Mouse (Mus musculus) limb, embryonic 14.5 days (tissue): Measurements from ENCODE around the gene Zfp131. TPM values are rescaled to one million over a fixed set of nuclear protein-coding genes. Genes with fewer than 3 reads are reported as not detected.
"Not testable (repeated sequence)": the region's sequence is repeated elsewhere in the genome, so short reads cannot be mapped to it uniquely, and the experiment has no call there.

Source experiments
- ATAC-seq: fragments of 200-750 bp; cut with Nextera tagmentation; 2 replicates; pipeline ENCODE4 v1.8.0; 2017; ENCODE audit warnings: low read depth, moderate number of reproducible peaks, moderate TSS enrichment; ENCODE audit not compliant: low FRiP score
- DNase-seq: peaks from one replicate; pipeline ENCODE4 v3.0.0-alpha.2; 2015; ENCODE audit warnings: low spot score
- H3K27ac ChIP-seq: fragments of 300-500 bp; sonication (generic); replicated peaks from 2 replicates; pipeline ENCODE4 v1.5.1; 2014; ENCODE audit warnings: low read depth, mild to moderate bottlenecking, low read length, moderate library complexity, mixed read lengths
- H3K27me3 ChIP-seq: fragments of 300-500 bp; sonication (generic); 2 replicates; pipeline ENCODE4 v1.6.1; 2014; ENCODE audit warnings: low read length, mixed read lengths; ENCODE audit not compliant: control insufficient read depth, insufficient read depth
- H3K36me3 ChIP-seq: fragments of 300-500 bp; sonication (generic); 2 replicates; pipeline ENCODE4 v1.6.1; 2014; ENCODE audit warnings: mild to moderate bottlenecking, low read length, moderate library complexity, mixed read lengths; ENCODE audit not compliant: control insufficient read depth, insufficient read depth
- H3K4me1 ChIP-seq: fragments of 300-500 bp; sonication (generic); 2 replicates; pipeline ENCODE4 v1.6.1; 2014; ENCODE audit warnings: antibody characterized with exemption, low read length, mixed read lengths; ENCODE audit not compliant: control insufficient read depth, insufficient read depth
- H3K4me2 ChIP-seq: fragments of 300-500 bp; sonication (generic); replicated peaks from 2 replicates; pipeline ENCODE4 v1.6.1; 2014; ENCODE audit warnings: low read depth, mild to moderate bottlenecking, low read length, moderate library complexity; ENCODE audit not compliant: severe bottlenecking
- H3K4me3 ChIP-seq: fragments of 300-500 bp; sonication (generic); replicated peaks from 2 replicates; pipeline ENCODE4 v1.5.1; 2014; ENCODE audit warnings: low read length
- H3K9ac ChIP-seq: fragments of 300-500 bp; sonication (generic); 2 replicates; pipeline ENCODE4 v1.6.1; 2014; ENCODE audit warnings: mild to moderate bottlenecking, low read depth, low read length, moderate library complexity; ENCODE audit not compliant: severe bottlenecking
- H3K9me3 ChIP-seq: fragments of 300-500 bp; sonication (generic); 2 replicates; pipeline ENCODE4 v1.6.1; 2016; ENCODE audit warnings: low read length; ENCODE audit not compliant: control insufficient read depth
- POLR2A ChIP-seq: fragments of 200-500 bp; IDR thresholded peaks from 2 replicates; pipeline ENCODE4 v1.8.0; 2012; ENCODE audit warnings: inconsistent platforms, mild to moderate bottlenecking, moderate library complexity, borderline replicate concordance; ENCODE audit not compliant: insufficient read depth, insufficient read length; ENCODE audit errors: extremely low read depth
- WGBS: fragments of 180-500 bp; shearing (Covaris S2); extraction: QIAGEN DNeasy Blood & Tissue Kit; methylation state at CpG from one replicate; pipeline ENCODE4 v1.1.7; 2014; 5-methylcytosine and 5-hydroxymethylcytosine counted together
- polyA plus RNA-seq, 2 experiments: library from polyadenylated mRNA; depleted of rRNA in 1 of 2; stranded (reverse) in 1 of 2; unstranded in 1 of 2; fragments of >200 nt; fragmentation: Nextera tagmentation in 1 of 2; extraction: Ambion mirVana in 1 of 2; gene quantifications; 2 replicates each; pipeline versions ENCODE4 v1.2.1 to v1.2.3; 2012 to 2014

Zfp131 gene
- polyA plus RNA-seq (2012; rRNA removed): 26.6 and 32.1 TPM in 2 replicates
- 39.6 and 41.3 TPM in 2 replicates for polyA plus RNA-seq (2014; fragmentation: Nextera tagmentation; extraction: Ambion mirVana)

DNA sequence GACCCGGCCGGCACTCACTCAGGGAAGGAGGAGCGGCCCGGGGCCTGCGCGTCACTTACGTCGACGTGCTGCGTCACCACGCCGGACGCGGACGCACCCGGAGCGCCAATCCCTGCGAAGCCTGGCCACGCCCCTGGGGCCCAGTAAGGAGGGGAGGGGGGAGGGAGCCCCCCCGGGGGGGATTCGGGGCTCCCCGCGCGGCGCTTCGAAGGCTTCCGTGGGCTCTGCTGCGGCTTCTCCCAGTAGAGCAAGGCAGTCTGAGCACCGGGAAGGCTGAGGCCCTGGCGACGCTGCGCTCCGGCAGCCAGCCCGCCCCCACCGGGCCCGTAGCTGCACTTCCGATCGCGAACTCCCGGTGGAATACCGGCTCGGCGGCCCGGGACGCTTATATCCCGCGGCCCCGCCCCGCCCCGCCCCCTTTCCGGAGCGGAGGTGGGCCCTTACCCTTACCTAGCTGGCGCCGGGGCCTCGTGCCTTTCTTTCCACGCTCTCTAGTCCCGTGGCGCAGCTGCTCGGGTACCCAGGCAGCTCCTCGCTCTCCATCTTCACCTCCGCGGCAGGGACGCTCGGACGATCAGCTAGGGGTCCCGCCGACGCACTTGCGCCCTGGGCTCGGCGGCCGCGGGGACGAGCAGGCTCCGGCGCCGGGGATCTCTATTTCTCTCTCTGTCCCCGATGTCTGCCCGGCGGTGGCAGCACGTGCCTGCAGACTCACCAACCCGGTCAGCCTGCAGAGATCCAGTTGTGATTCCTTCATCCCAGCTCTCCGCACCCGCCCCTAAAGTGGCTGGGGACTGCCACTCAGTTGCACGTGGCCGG is at the start of gene Zfp131:
Zfp131 (minus strand) TSS at position 129 of the 819 bp plus-strand sequence.
- Histone ChIP-seq H3K4me2 (peak within 1 kb of the TSS; percentile 84), H3K4me1 (peaks cover 6% of the 10 kb centered on the region; the same call in 1 of the 2 replicates), H3K27ac (peak within 1 kb of the TSS; percentile 91), H3K9me3 (no peaks in the 10 kb centered on the region), H3K36me3 (peaks cover 19% of the 10 kb centered on the region), H3K27me3 (no peaks in the 10 kb centered on the region), H3K9ac (peak within 1 kb of the TSS; percentile 95), H3K4me3 (peak within 1 kb of the TSS; percentile 88)
- DNase-seq: peak; percentile 95
- ATAC-seq: peak; percentile 97
- WGBS: 0% methylated on average over 43 of the region's 86 CpGs
- peak; percentile 14; the same call in 1 of the 2 replicates for TF ChIP-seq POLR2A

DNA sequence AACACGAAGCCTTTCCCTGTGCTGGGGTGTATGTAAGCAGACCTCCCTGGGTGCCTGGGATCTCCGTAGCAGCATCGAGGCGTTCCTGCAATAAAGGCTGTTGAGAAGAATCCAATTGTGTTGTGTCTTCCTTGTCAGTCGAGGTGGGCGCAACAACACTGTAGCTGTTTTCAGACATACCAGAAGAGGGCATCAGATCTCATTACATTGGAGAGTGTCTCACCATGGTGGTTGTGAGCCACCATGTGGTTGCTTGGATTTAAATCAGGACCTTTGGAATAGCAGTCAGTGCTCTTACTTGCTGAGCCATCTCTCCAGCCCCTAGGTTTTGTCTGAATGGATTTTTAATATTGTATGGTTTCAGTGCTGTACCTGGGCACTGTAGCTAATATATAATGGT is 49.3 kb upstream of the Zfp131 start:
- ATAC-seq, H3K27me3 ChIP-seq, H3K9ac ChIP-seq, H3K4me3 ChIP-seq, H3K9me3 ChIP-seq, H3K36me3 ChIP-seq, H3K27ac ChIP-seq, H3K4me1 ChIP-seq, DNase-seq, H3K4me2 ChIP-seq: not testable (repeated sequence)
- WGBS: 22% methylated on average over 6 of the region's 6 CpGs

DNA sequence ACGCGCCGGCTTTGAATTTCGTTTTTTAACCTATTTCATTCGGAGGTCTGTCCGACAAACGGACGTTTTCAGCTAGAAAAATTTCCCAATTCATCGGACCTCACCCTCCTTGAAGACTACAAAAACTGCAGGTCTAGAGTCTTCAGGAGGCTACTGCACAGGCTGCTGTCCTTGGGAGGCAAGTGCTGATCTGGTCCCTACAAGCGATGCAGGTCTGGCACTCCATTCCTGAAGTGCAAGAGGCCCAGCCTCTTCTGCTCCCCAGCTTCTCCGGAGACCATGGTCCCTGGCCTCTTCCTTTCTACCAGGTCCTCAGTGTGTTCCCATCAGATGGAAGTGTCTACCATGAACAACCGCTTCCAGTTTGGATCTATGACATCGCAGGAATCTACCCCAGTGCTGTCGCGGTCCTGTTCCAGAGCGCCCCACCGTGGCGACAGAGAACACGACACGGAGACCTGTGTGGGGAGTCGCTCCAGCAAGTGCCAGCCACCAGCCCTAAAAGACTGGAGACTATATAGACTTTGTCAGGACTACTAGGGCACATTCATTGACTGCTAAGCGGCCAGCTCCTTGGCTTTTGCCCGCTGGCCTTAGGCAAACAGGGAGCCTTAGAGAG is 47.1 kb upstream of the Zfp131 start:
- not testable (repeated sequence) for H3K9me3 ChIP-seq, H3K4me3 ChIP-seq, H3K27me3 ChIP-seq, H3K36me3 ChIP-seq, ATAC-seq, H3K4me2 ChIP-seq, DNase-seq, H3K27ac ChIP-seq, H3K9ac ChIP-seq, H3K4me1 ChIP-seq
- WGBS: 3% methylated on average over 14 of the region's 23 CpGs

DNA sequence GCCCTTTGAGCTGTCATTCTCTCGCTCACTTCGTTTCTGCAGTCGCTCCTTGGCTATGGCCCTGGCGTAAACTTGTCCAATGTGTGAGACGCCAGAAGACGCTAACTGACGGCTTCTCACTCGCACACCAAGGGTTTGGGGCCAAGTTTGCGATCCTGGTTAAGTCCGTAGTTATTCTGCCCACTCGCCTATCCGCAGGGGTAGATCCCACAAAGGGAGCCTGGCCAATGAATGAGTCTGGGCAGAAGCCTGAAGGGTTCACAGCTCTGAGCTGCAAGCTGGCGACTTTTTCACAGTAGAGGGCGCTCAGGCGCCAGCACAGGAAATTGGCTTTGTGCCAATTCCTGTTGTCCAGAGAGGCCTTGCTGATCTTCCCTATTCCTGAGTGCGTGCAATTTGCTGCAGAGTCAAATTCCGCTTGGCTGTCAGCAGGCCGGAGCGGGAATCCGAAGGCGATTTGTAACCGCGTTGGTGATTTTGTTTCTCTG is 45.7 kb upstream of the Zfp131 start:
- peak; percentile 62 for ATAC-seq
- H3K4me3 ChIP-seq: not testable (repeated sequence)
- peak overlapping the region; percentile 26; the same call in 1 of the 2 replicates for H3K4me2 ChIP-seq

DNA sequence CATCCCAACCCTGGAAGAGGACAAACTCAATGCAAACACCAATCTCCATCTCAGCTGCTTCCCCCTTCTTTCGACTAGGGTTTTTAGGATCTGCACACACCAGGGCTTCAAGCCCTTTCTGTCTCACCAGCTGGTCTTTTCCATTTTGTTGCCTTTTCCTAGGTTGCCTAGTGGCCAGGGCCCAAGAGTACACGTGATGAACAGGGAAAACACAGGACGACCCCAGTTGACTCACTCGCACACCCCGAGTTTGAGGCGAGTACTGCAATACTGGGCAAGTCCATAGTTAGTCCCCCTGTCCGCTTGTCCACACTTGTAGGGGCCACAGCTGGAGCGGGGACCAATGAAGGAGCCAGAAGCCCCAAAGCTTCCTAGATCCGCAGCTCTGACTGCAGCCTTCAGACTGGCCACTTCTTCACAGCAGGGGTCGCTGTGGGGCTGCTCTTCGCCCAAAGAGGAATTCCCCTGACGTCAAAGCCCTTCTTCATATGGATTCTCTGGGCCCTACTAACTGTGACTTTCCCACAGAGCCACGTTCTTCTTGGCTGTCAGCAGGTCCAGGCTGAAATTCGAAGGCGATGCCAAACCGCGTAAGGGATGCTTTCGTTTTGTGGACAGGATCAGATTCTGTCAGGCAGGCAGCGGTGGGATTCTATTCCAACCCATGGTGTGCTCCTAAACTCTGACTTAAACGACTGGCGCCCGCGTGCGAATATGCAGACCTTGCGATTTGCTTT is 44.8 kb upstream of the Zfp131 start, which contains the start of gene D13Ertd608e:
D13Ertd608e (plus strand) TSS at position 687 of the 737 bp plus-strand sequence.
- H3K27me3 ChIP-seq, H3K9me3 ChIP-seq, H3K36me3 ChIP-seq, H3K9ac ChIP-seq, H3K27ac ChIP-seq, H3K4me3 ChIP-seq, H3K4me1 ChIP-seq: not testable (repeated sequence)
- WGBS: 20% methylated on average over 15 of the region's 25 CpGs
- DNase-seq (peak; percentile 34), ATAC-seq (0 out of 2 replicates have a peak, but pooled peaks have one; percentile 44)
- peak within 1 kb of the TSS; percentile 26; the same call in 1 of the 2 replicates for H3K4me2 ChIP-seq

More for the DNA sequence above, 45.7 kb upstream of the Zfp131 start:
- not testable (repeated sequence) for H3K27me3 ChIP-seq, DNase-seq, H3K27ac ChIP-seq, H3K9me3 ChIP-seq, H3K36me3 ChIP-seq, H3K4me1 ChIP-seq, H3K9ac ChIP-seq
- 13% methylated on average over 23 of the region's 23 CpGs for WGBS

DNA sequence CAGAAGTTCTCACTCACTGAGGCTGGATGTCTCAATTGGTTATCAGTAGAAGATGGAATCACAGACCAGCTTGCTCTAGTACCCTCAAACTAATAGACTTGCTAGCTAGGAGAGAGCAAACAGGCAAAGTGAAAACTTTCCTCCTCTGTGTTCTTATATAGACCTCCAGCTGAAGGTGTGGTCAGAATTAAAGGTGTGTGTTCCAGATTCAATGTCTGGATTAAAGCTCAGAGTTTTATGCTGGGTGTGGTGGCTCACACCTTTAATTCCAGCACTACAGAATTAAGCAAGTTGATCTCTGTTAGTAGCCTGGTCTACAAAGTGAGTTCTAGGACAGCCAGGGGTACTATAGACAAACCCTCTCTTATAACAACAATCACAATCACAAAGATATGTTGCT is 39.4 kb upstream of the Zfp131 start, which contains the start of gene AF067063:
AF067063 (minus strand) TSS at position 101 of the 400 bp plus-strand sequence.
- not testable (repeated sequence) for H3K36me3 ChIP-seq, ATAC-seq, H3K4me2 ChIP-seq, DNase-seq, H3K27me3 ChIP-seq, H3K9me3 ChIP-seq, H3K27ac ChIP-seq, H3K4me3 ChIP-seq, H3K4me1 ChIP-seq, H3K9ac ChIP-seq
